Mouse (Mus musculus): ENCODE results near the gene Cracr2b. TPM values are rescaled to one million over a fixed set of nuclear protein-coding genes. Genes with fewer than 3 reads are reported as not detected.

Cracr2b gene
- 1 to 10 TPM; 4.0 to 5.8 (median 4.9) TPM for total RNA-seq (2022)

DNA sequence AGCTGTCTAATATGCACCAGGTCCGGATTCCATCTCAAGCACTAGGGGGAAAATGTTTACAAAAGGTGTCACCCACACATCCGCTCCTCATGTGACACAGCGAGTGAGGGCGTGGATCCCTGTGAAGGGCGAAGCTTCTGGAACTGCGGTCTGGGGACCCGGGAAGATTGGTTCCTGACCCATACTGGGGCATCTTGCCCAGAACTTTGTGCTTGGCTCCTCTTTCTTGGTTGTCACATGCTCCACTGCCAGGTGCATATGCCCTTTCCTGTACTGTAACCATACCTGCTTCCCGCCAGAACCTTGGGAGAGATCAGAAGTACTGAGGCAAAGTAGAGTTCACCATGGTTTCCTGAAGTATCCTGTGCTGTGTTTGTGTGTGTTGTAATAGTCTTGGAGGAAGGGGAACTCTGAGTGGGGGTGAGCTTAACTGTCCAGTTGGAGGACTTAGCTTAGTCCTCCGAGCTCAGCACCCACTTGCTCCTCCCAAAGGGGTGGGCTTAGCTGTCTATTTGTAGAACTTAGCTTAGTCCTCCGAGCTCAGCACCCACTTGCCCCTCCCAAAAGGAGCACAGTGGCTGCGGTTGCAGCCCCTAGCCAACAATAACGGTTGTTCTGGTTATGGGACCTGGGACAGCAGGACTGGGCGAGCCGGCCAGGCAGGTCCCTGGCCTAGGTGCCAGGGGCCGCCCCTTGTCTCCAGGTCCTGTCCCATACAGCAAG, at the start of gene Cracr2b:
Cracr2b (plus strand) TSS at position 704 of the 723 bp plus-strand sequence.
- DNase-seq (ENCODE audit: low spot score in 2 of 2), result no peak

DNA sequence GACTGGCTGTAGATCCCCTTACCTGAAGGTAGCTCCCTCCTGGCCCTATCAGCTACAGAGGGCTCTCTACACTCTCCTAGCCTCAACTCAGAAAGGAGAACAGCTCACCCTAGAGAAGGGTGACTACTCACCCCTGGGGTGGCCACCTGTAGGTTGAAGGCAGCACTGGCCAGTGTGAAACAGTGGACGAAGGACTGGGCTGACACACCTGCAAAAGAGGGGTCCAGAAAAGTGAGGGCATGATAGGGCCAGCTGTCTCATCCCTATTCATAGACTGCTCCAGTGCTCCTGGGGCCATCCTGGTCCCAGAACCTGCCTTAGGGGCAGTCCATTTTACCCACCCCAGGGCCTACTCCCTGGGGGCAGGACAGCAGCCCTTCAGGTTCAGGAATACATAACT, 49.2 kb upstream of the Cracr2b start:
- DNase-seq (ENCODE audit: low spot score in 2 of 2), result no peak

DNA sequence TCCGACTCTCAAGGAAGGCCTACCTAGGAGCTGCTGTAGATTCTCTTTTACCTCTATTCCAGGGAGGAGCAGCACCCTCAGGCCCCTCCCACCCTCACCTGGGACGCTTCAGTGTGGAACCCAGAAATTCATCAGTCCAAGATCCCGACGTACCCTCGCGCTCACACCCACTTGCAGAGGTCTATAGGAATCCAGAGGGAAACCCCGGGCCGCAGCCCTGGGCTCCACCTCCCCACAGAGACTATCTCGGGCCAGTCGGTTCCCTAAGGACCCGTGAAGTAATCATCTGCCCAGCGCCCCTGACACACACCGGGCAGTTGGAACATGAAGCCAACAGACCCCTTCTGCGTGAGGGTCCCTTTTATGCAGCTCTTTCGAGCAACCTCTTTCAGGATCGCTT, 47.6 kb upstream of the Cracr2b start:
- no peak for DNase-seq (ENCODE audit: low spot score in 2 of 2)

DNA sequence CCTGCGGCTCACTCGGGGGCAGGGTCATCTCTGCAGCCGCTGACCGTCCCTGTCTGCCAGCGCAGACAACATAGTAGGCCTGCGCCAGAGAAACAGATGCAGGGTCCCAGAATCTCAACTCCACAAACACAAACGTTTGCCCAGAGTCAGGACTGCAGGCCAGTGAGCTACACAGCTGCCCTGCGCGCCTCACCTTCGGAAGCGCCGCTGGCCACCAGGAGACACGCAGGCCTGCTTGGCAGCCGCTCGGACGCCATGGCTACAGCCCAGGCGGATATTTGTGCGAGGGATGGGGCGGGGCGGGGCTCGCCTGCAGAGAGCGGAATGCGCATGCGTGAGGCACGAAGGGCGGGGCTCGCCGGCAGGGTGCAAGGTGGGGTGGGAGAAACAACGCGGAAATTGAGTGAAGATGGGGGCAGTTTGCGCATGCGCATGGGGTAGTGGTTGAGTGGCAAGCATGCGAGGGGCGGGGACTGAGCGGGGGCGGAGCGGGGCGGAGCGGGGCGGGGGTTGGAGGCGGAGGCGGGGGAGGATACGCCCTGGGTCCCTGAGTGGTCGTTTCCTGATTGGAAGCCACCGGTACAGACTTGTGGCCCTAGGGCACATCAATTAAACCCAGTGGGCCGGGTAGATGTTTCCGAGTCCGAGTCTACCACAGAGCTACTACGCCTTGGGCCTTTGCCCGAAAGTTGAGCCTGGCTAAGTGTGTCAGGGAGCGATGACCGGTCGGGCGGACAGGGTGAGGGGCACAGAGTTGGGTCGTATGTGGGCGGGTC, 46.9 kb upstream of the Cracr2b start, which contains the start of gene Gatd1:
Gatd1 (minus strand) TSS at position 328 of the 776 bp plus-strand sequence.
- DNase-seq (ENCODE audit: low spot score in 2 of 2), result peak; percentile 96 to 99

DNA sequence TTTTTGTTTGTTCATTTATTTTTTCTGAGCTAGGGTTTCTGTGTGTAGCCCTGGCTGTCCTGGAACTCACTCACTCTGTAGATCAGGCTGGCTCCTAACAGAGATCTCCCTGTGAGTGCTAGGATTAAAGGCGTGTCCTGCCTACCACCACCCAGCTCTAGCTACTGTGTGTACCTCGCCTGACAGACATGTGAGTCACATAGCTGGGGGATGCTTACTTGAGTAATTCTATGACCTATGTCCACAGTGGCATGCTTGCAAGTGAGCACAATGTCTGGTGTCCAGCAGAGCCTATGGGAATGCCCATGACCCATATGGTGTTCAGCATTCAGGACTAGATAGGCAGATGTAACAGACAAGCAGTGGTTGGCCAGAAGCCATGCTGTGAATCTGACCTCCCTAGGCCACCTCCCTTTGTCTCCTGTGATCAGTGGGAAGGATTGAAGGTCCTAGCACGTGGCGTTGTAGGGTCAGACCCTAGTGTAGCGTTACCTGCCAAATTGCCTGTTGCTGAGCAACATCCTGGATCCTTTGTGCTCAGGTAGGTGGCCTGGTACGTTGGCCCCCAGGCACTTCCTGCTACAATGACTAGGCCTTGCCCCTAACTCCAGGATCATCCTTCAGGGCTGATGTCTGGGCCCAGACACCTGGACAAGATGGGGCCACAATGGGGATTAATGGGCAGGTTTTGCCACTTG, 44.6 kb upstream of the Cracr2b start:
- DNase-seq (ENCODE audit: low spot score in 2 of 2), result no peak

DNA sequence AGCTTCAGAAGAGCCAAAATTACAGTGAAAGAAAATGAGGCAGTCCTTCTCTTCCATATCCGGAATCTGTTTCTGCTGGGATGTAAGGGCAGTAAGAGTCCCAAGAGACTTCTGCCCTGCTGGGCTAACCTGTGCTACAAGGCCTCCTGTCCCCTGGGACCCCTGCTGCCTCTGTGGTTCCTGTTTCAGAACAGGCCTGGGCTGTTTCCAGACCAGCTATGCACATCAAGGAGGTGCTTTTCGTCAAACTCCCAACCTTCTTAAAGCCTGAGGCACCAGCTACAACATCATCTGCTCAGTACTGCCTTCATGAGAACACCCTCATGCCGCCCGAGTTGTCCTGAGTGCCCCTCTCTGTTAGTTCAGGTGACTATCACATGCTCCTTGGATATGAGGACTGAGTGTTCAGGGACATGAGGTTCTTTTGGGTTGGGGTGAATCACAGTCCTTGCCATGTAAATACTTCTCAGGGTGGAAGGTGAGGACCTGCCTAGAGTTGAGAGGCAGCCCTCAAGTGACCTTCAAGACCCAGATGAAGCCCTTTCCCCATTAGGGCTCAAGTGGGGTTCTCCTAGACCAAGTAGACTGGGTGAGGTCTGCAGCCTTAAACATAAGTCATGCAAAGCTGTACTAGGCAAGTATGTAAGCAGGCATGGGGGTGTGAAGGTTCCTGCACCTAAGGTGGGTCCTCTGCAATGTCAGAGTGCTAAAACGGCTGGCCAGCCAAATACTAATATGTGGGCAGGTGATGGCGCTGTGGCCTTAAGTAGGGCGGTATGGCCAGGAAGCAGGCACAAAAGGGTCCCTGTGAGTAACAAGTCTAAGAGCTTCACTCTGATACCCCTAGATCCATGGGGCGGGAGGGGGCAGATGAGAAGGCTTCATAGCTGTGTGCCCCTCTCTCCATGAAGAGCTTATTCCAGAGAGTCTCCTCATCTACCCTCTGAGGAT, 42.9 kb upstream of the Cracr2b start:
- DNase-seq (ENCODE audit: low spot score in 2 of 2), result no peak

DNA sequence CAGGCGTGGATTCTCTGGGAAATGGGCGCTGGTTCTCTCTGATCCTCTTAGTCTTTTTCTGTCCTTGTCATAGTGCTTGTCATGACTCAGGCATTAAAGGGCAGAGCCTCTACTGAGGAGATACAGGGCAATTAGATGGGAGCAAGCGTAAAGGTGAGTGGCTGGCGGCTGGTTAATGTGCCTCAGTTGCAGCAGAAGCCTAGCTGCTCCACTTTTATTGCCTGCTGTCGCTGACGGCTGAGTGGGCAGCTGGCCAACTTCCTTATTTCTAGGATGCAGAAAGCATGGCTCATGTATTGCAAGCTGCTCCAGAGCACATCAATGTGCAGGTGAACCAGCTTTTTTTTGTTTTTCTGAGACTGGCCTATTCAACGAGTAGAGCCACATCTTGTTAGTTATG, 41.9 kb upstream of the Cracr2b start:
- DNase-seq (ENCODE audit: low spot score in 2 of 2), result no peak

DNA sequence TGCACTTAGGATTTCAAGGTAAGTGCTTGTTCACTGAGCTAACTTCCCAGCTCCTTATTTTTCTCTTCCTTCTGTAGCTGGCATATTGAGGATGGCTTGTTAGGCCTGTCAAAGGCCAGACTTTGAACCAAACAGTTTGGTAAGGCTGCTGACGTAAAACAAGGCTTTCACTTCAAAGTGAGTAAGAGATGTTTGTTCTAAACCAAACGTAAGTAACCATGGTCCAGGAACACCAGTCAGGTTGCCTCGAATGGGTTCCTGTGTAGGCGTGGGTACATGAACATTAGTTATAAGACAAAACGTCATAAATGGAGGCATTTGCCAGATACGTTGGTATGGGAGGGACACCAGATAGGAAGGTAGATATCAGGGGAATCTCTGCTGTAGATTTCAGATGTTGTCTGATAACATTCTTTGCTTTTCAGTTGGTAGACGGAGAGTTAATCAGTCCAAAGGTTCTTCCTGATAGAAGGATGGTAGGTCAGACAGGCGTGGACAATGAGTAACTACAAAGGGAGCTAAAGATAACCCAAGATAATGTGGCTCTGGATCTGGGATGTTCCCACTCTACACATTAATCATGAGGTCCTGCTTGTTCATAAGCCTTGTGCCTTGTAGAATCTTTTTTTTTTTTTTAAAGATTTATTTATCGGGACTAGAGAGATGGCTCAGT, 40.7 kb upstream of the Cracr2b start:
- DNase-seq (ENCODE audit: low spot score in 2 of 2), result no peak

DNA sequence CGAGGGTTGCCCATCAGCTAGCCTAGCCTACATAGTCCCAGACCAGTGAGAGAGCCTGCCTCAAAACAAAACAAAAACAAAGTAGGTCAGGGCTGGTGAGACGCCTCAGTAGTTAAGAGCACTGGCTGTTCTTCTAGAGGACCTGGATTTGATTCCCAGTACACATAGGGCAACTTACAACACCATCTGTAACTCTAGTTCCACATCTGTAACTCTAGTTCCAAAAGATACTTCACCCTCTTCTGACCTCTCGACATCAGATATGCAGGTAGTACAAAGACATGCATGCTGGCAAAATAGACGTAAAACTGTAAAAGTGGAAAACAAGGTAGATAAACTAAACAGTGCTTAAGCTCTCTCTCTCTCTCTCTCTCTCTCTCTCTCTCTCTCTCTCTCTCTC, 37.1 kb upstream of the Cracr2b start:
- no peak for DNase-seq (ENCODE audit: low spot score in 2 of 2)

DNA sequence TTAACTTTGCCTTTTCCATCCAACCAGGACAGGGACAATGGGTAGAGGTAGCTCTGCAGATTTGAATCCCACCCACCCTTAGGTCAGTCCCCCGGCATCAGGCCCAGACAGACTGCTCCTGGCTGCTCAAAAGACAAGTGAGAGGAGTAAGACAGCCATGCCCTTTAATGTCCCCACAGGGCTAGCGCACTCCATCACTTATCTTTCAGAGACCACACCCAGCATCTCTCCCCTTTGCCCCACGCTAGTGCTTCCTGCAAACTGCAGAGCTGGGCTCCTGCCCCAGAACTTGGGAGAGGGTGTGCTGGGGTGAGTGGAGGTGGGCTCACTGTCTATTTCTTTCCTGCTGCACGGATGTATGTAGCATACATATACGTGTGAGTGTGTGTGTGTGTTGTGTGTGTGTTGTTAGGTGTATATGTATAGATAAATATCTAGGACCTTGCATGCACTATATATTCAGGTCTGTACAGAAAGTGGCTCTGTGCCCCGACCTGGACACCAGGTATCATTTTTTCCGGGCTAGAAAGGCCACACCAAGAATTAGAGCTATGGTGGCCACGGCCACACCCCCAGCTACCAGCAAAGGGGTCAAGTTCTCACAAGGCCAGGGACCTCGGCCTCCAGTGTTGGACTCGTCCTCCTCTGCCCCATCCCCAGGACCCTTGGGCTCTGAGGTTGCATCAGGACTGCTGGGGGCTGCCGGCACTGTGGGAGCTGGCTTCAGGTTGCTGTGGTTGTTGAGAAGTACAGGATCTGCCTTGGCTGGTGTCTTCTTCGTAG, 33.8 kb upstream of the Cracr2b start:
- DNase-seq (ENCODE audit: low spot score in 2 of 2), result no peak

DNA sequence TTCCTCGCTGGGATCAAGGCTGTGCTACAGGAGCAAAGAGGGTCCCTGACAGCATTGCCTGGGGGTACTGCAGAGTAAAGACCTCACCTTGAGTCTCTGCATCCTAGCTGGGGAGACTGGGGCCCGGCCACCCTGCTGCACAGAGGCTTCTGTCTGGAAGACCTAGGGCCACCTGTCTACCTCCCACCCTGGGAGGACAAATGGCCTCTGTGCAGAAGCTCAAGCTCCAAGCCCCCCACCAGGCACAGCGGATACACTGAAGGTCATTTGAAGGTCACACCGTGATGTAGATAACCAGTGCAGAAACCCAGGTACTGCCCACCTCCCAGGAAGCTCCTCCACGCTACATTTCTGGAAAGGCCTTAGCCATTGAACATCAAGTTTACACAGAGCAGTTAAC, 32.2 kb upstream of the Cracr2b start:
- DNase-seq (ENCODE audit: low spot score in 2 of 2), result no peak

DNA sequence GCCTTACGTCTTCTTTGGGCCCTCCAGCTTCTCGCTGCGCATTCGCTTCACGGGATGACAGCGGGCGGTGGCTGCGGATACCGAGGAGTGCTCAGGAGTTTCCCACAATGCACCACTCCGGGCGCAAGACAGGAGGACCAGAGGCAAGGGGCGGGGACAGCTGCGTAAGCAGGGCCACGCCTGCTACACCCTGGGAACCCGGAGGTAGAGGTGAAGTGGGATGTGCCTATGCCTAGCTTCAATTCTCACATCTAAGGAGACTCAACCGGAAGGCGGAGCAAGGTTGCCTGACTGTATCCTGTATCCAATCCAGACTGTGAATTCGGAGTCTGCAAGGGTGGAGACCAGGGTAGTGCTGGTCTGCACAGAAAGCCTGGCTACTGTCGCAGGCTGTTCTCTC, 31.6 kb upstream of the Cracr2b start, which contains the start of gene Cend1:
Cend1 (minus strand) TSS at position 182 of the 400 bp plus-strand sequence.
- peak; percentile 90 to 92 for DNase-seq (ENCODE audit: low spot score in 2 of 2)

DNA sequence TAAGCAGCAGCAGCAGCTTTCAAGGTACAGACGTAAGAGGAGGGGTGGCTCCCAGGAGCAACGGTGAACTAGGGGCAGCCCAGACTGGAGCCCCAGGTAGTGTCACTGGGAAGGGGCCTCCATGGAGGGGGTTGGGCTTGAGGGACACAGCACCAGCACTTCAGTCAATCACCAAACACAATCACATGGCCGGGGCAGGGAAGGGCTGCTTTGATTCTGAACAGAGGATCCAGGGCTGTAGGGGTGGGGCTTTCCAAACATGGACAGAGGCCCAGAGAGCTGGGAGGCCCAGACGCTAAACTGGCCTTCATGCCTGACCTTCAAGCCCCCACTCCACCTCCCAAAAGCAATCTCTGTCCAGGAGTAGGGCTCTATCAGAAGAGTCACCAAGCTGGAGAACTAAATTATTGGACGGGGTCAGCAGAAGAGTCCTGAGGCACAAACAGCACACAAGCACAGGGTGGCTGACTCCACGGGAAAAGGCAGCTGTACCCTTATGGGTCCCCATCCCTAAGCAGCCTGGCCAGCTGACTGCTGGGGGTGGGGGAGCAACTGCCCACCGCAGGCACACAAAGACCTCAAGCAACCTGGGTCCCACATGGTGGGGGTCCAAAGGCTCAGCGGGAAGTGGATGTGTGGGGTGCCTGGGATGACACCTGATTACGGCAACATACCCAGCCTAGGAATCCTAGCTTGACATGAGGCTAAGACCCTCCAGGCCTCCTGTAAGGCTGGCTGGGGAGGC, 30.9 kb upstream of the Cracr2b start:
- DNase-seq (ENCODE audit: low spot score in 2 of 2), result no peak

DNA sequence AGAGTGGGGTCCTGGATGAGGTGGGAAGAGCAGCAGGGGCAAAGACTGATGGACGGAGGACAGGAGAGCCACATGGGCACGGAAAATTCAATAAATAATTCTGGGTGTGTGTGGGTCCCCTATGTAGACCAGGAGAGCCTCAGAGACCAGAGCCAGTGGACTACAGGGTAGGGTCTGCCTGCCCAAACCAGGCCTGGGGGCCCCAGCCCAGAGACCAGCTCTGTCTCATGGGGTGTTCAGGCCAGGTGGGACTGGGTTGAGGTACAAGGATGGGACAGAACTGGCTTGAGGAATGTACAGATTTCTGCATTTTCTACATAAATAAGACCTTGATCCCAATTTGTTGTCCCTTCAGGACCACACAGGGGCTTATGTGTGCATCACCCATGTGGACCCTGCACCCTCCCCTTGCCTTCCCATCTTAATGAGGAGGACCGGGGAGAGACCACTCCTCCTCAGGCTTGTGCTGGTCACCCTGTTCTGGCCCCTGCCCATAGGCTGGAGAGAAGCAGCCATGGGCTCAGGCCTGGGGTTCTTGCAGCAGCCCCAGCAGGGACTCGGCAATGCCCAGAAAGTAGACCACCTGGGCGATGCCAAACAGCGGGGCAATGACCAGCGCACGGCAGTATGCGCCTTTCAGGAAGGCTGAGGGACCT, 30.2 kb upstream of the Cracr2b start:
- DNase-seq (ENCODE audit: low spot score in 2 of 2), result no peak

DNA sequence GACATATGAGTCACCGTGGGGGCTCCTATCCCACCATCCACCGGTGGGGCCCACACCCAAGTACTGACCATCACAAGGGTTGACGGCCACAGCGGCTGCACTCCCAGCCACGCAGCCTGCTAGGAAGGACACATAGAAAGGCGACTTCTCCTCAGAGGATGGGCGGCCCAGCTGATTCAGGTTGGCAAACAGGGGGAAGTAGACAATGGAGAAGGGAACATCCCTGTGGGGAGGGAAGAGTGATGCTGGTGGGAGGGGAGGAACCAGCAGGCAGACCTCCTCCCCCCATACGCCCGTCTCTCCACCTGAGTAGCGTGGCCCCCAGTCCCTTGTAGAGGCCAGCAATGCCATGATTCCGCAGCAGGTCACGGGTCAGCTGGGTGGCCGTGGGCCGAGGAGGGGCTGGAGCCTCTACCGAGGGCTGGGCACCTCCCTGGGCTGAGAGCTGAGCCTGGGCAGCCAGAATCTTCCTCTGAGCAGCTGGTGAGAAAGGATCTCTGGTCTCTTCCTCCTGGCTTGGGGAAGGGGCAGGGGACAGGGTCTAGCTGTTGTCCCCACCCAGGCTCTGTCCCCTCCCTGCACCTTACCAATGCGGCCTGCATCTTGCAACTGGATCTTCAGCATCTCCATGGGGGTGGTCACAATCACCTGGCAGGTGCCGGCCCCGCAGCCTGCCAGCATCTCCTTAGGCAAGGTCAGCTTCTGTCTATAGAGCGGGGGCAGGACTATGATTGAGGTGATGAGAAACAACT, 29.3 kb upstream of the Cracr2b start:
- DNase-seq (ENCODE audit: low spot score in 2 of 2), result no peak

DNA sequence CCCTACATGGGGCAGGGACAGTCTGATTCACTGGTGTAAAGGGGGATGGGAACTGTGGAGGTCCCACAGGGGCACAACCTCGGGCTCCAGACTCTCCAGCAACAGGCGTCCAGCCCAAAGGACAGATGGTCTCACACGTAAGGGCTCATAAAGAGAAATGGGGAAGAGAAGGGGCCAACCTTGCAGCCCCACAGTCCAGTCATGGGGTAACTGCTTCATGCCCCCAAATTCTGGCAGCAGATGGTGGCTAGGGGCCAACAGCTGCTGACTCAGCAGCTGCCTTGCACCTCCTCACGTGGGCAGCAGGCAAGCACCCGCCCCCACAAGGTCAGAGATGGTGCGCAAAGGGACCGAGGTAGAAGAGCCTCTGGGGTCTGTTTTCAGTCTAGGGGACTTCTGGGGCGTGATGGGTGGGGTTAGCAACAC, 28.7 kb upstream of the Cracr2b start:
- no peak for DNase-seq (ENCODE audit: low spot score in 2 of 2)

DNA sequence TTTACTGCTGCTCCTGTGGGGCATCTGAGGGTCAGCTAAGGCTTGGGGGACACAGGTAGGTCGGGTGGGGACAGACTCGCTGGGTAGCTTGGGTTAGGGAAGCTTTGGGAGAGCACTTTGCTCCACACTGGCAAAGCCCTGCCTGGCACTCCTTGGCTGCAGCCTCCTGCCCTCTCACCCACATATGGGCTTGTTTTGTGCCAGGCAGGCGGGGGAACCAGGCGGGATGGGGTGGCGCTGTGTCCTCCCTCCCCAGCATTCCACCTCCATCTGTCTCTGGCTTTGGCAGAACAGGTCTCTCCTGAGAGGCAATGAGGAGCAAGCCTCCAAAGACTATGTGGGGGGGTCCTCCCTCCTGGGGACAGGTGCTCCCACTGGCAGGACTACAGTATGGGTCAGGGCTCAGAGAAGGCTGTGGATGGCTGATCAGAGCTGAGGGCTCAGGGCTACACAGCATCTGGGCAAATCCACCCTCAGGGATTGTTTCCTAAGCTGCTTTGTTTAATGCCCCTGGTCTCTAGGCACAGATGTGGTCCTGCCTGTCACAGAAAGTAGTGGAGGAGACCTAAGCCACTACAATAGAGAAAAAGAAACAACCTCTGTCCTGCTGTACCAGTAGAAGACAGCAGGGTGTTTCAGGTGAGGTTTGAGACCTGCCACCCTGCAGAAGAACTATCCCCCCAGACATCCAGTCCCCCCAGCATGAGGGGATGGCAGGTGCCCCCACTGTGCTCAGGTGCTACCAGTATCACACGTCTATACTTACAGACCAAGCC, 28.0 kb upstream of the Cracr2b start:
- no peak for DNase-seq (ENCODE audit: low spot score in 2 of 2)
